Mouse (Mus musculus) cerebellum, adult 2 months (tissue): ENCODE measurements around the gene Nipa1. TPM values are rescaled to one million over a fixed set of nuclear protein-coding genes. Genes with fewer than 3 reads are reported as not detected.
A peak's percentile ranks its signal among the peaks of the same experiment; 100 is the strongest.

Experiments used
- DNase-seq, 2 experiments: peaks; one replicate each; pipeline ENCODE4 v3.0.0; 2021
- H3K27ac ChIP-seq: fragments of 200-500 bp; 2 replicates; pipeline ENCODE4 v1.5.1; 2012; ENCODE audit warnings: low read length, control low read depth, inconsistent platforms; ENCODE audit not compliant: insufficient read depth
- H3K27me3 ChIP-seq: fragments of 200-500 bp; 2 replicates; pipeline ENCODE4 v1.6.1; 2012; ENCODE audit warnings: inconsistent platforms, mild to moderate bottlenecking, low read length, moderate library complexity; ENCODE audit not compliant: control insufficient read depth, insufficient read depth
- H3K4me1 ChIP-seq: fragments of 200-500 bp; 2 replicates; pipeline ENCODE4 v1.6.1; 2011; ENCODE audit warnings: low read length; ENCODE audit not compliant: control insufficient read depth, insufficient read depth
- H3K4me3 ChIP-seq: fragments of 200-500 bp; replicated peaks from 2 replicates; pipeline ENCODE3; 2011; ENCODE audit warnings: mild to moderate bottlenecking, low read depth, low read length, control low read depth; ENCODE audit not compliant: insufficient read depth
- CTCF ChIP-seq: fragments of 200-500 bp; IDR thresholded peaks from 2 replicates; pipeline ENCODE4 v1.5.1; 2011; ENCODE audit warnings: low read depth, mild to moderate bottlenecking, control low read depth, low read length, moderate library complexity, borderline replicate concordance; ENCODE audit not compliant: insufficient read depth
- POLR2A ChIP-seq: fragments of 200-500 bp; IDR thresholded peaks from 2 replicates; pipeline ENCODE4 v1.6.1; 2011; ENCODE audit warnings: low read length, control low read depth, borderline replicate concordance; ENCODE audit not compliant: insufficient read depth
- WGBS: fragments of 180-500 bp; shearing (Covaris S2); methylation state at CpG from one replicate; pipeline ENCODE4 v1.1.7; 2018; 5-methylcytosine and 5-hydroxymethylcytosine counted together
- polyA plus RNA-seq: library from polyadenylated mRNA; depleted of rRNA; stranded (reverse); fragments of >200 nt; gene quantifications from 2 replicates; pipeline ENCODE4 v1.2.3, GENCODE M21; 2012

Gene Nipa1
- polyA plus RNA-seq, 1 experiment = 30.7 TPM

DNA sequence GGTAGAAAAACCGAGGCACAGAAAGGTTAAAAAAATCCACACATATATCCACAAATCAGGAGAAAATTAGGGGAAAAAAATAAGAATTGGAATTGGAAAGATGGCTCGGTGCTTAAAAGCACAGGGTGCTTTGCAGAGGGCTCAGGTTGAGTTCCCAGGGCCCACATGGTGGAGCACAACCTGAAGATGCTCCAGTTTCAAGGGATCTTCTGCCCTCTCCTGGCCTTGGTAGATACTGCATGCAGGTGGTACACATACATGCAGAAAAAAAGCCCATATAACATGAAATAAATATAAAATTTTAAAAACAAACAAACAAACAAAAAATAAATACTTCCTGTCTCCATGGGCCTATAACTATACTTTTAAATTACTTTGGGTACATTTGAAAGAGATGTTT lies 45.3 kb downstream of the Nipa1 start:
- TF ChIP-seq CTCF (no peak), POLR2A (no peak)
- Histone ChIP-seq H3K4me1 (no peaks in the 10 kb centered on the region), H3K4me3 (no peak overlapping the region), H3K27me3 (no peaks in the 10 kb centered on the region), H3K27ac (no peak overlapping the region)
- no peak for DNase-seq
- 97% methylated on average over 2 of the region's 2 CpGs for WGBS

DNA sequence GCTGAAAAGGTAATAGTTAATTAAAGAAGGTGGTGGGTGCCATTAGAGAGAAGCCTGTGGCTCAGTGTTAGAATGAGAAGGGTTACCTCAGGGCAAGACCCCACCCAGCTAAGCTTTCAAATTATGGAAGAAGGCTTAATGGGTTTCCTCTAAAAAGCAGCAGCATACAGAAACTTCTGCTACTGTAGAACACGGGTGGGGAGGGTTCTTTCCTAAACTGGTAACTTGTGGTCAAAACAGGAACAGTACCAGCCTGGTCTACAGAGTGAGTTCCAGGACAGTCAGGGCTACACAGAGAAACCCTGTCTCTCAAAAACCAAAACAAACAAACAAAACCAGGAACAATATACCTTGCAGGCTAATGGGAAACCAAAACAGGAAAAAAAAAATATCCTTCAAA lies 50.3 kb downstream of the Nipa1 start:
- no peak overlapping the region for H3K27ac ChIP-seq
- WGBS = 86% methylated on average over 1 of the region's 1 CpGs

DNA sequence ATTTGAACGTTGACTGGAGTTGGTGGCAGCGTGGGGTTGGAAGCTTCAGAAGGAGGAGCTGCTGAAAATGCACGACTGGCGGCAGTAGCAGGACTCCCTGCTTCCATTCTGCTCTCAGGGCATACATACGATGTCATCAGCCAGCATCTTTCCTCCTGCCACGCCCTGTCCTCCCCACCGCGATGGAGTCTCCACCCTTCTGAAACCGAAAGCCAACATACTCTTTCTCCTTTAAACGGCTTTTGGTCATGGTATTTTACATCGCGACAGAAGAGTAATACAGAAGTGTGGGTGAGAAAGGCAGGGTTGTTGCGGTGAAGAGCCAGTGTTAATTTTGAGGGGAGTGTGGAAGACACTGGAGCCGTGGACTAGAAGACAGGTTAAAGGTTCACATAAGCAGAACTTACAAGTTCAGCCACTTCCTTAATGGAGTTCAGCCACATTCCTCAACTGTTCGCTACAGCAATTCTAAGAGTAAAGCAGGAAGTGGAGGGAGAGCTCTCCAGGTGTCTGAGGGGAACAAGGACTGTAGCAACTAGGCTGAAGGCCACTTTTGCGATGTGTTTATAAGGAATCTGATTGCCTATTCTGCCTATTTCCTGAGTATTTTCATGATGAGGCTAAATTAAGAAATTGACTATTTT lies 51.4 kb downstream of the Nipa1 start:
- DNase-seq = peak; percentile 9 to 19
- Histone ChIP-seq H3K4me3 (peak overlapping the region; percentile 44), H3K4me1 (no peaks in the 10 kb centered on the region), H3K27me3 (no peaks in the 10 kb centered on the region), H3K27ac (no peak overlapping the region)
- 27% methylated on average over 16 of the region's 16 CpGs for WGBS
- TF ChIP-seq CTCF = no peak
- TF ChIP-seq POLR2A = 0 out of 2 replicates have a peak, but pooled peaks have one; percentile 14

More for the DNA sequence above, 50.3 kb downstream of the Nipa1 start:
- TF ChIP-seq CTCF = no peak
- TF ChIP-seq POLR2A = no peak
- DNase-seq = no peak
- Histone ChIP-seq H3K27me3 (no peaks in the 10 kb centered on the region), H3K4me1 (no peaks in the 10 kb centered on the region), H3K4me3 (no peak overlapping the region)

DNA sequence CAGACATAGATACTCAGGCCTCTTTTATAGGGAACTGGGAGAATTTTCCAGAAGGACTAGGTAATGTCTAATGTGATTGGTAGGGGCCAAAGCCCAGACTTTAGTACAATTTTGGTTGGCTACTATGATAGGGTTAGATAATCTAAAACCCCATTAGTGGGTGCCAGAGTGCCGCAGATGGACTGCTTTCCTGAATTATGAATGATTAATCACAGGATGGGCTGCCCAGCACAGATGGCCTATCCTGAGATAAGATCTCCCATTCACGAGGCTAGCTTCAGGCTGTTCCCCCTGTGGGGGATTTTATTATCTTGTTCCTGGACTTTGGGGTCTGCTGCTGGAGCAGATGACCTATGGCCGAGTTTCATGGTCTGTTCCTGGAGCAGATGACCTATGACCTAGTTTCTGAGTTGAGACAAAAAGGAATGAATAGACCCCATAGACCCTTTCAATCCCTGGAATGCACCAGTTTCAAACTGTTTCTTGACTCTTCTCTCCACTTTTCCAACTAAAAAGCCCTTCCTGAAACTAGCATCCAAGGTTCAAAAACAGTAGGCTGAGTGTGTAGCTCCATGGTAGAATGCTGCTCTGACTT lies 52.8 kb downstream of the Nipa1 start:
- no peak overlapping the region for H3K27ac ChIP-seq
- no peaks in the 10 kb centered on the region for H3K4me1 ChIP-seq
- no peak overlapping the region for H3K4me3 ChIP-seq
- H3K27me3 ChIP-seq = no peaks in the 10 kb centered on the region
- no peak for DNase-seq
- no peak for TF ChIP-seq CTCF
- TF ChIP-seq POLR2A = no peak
- WGBS = 46% methylated on average over 3 of the region's 3 CpGs

GRCm38 (mm10) chr7:55962004-55962908 lies 57.5 kb downstream of the Nipa1 start, which contains the start of gene Nipa2:
Nipa2 (minus strand) TSS chr7:55962476.
- Histone ChIP-seq H3K4me1 (no peaks in the 10 kb centered on the region; the same call in 1 of the 2 replicates), H3K4me3 (peak within 1 kb of the TSS; percentile 77), H3K27me3 (no peaks in the 10 kb centered on the region), H3K27ac (peak within 1 kb of the TSS; percentile 44; the same call in 1 of the 2 replicates)
- peak; percentile 92 for TF ChIP-seq POLR2A
- no peak for TF ChIP-seq CTCF
- peak; percentile 93 to 95 for DNase-seq
- under 1% methylated on average over 70 of the region's 70 CpGs for WGBS

DNA sequence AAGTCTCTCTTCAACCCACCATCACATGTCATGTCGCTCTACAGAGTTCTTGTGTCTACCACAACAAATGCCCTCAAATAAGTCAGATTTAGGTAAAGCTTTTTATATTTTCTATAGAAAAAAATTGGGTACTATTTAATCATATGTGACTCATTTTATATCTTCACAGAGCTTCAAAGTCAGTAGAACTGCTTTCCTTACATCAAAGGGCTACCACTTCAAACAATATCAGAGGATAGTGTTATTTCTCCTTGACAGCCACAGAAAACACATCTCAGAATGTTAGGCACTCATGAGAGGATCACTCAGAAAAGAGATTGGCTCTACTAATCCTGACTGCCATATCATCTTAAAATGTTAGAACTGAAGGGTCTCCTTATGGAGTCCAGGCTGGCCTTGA lies 59.2 kb downstream of the Nipa1 start:
- no peaks in the 10 kb centered on the region for H3K27me3 ChIP-seq
- H3K4me1 ChIP-seq = no peaks in the 10 kb centered on the region; the same call in 1 of the 2 replicates
- H3K27ac ChIP-seq = no peak overlapping the region
- DNase-seq = no peak
- 95% methylated on average over 1 of the region's 1 CpGs for WGBS
- H3K4me3 ChIP-seq = no peak overlapping the region
- no peak for TF ChIP-seq POLR2A
- TF ChIP-seq CTCF = no peak

DNA sequence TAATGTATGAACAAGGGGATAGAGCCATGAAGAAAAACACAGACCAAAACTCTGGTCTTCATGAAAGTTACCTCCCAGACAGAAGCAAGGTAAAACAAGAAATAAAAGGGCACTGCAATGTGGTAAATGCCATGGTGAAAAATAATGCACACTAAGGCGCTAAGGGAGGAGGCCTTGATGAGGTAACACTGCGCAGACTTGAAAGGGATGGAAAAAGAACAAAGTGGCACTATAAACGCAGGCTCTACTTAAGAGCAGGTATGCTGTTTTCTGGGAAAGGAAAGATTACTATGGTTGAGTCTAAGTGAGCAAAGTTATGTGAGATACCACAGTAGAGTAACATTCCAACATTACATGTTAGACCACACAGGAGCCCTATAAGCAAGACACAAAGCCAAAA lies 60.0 kb downstream of the Nipa1 start:
- H3K4me1 ChIP-seq = no peaks in the 10 kb centered on the region; the same call in 1 of the 2 replicates
- no peak for DNase-seq
- no peaks in the 10 kb centered on the region for H3K27me3 ChIP-seq
- WGBS = 96% methylated on average over 3 of the region's 3 CpGs
- no peak overlapping the region for H3K27ac ChIP-seq
- no peak overlapping the region for H3K4me3 ChIP-seq
- no peak for TF ChIP-seq POLR2A
- no peak for TF ChIP-seq CTCF

DNA sequence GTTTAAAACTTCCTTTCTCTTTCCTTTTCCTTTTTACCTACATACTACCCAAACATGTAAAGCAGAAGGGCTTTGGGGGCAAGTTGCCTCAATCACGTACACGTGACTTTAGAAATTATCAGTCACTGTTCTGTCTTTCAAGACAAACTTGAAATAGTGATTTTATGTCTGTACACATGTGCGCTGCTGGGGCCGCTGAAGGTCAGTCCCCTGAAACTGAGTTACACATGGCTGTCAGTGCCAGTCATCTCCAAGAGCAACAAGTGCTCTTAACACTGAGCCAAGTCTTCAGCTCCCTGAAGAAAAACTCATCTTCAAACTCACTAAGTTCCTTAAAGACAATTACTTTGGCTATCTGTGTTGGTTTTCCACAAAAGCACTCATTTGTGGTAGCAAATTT lies 61.8 kb downstream of the Nipa1 start:
- H3K27me3 ChIP-seq = no peaks in the 10 kb centered on the region
- no peak overlapping the region for H3K4me3 ChIP-seq
- no peaks in the 10 kb centered on the region; the same call in 1 of the 2 replicates for H3K4me1 ChIP-seq
- WGBS = 95% methylated on average over 4 of the region's 4 CpGs
- no peak for DNase-seq
- no peak for TF ChIP-seq CTCF
- no peak for TF ChIP-seq POLR2A
- H3K27ac ChIP-seq = no peak overlapping the region
